Mouse (Mus musculus) activated CD4-positive, CD25-positive, alpha-beta regulatory T cell, adult 4 months (primary cell): ENCODE measurements at regions not wholly inside any gene's neighbourhood (a gene's known extent, or its start where the extent isn't known, plus 50 kb on each side); places are given as distances from the start of the nearest gene placed in this dataset.

Experiments used
- ATAC-seq: one replicate; pipeline ENCODE4 v1.8.0; 2017

- no peak for ATAC-seq
Measured at GRCm38 (mm10) chr2:173994301-173995073, 81.6 kb upstream of the Stx16 start.

GRCm38 (mm10) chr2:174004666-174005065 lies 71.4 kb upstream of the Stx16 start:
- ATAC-seq = no peak

- no peak for ATAC-seq
Measured at GRCm38 (mm10) chr2:174007976-174008349, 68.1 kb upstream of the Stx16 start.

- ATAC-seq = no peak
Measured at GRCm38 (mm10) chr2:174008350-174009218, 67.5 kb upstream of the Stx16 start.

GRCm38 (mm10) chr2:174010038-174010437 lies 66.1 kb upstream of the Stx16 start:
- no peak for ATAC-seq

- ATAC-seq = no peak
Measured at GRCm38 (mm10) chr2:174011399-174011798, 64.7 kb upstream of the Stx16 start.

- ATAC-seq = no peak
Measured at GRCm38 (mm10) chr2:174014361-174014760, 61.7 kb upstream of the Stx16 start.

GRCm38 (mm10) chr2:174015283-174015682 lies 60.8 kb upstream of the Stx16 start:
- no peak for ATAC-seq

- no peak for ATAC-seq
Measured at GRCm38 (mm10) chr2:174016068-174016467, 60.0 kb upstream of the Stx16 start.

GRCm38 (mm10) chr2:174017042-174017441 lies 59.1 kb upstream of the Stx16 start:
- no peak for ATAC-seq

- ATAC-seq = no peak
Measured at GRCm38 (mm10) chr2:174017596-174017995, 58.5 kb upstream of the Stx16 start.

- peak; percentile 79 for ATAC-seq
Measured at GRCm38 (mm10) chr2:174018002-174018401, 58.1 kb upstream of the Stx16 start.

- no peak for ATAC-seq
Measured at GRCm38 (mm10) chr2:174018986-174019385, 57.1 kb upstream of the Stx16 start.

- no peak for ATAC-seq
Measured at GRCm38 (mm10) chr2:174019970-174020369, 56.1 kb upstream of the Stx16 start.

GRCm38 (mm10) chr2:174020447-174020846 lies 55.7 kb upstream of the Stx16 start:
- no peak for ATAC-seq

- ATAC-seq = no peak
Measured at GRCm38 (mm10) chr2:174021538-174021937, 54.6 kb upstream of the Stx16 start.

GRCm38 (mm10) chr2:174022292-174022691 lies 53.8 kb upstream of the Stx16 start:
- ATAC-seq = no peak

- no peak for ATAC-seq
Measured at GRCm38 (mm10) chr2:174025181-174025870, 50.8 kb upstream of the Stx16 start.
